In the genomic region with DNA sequence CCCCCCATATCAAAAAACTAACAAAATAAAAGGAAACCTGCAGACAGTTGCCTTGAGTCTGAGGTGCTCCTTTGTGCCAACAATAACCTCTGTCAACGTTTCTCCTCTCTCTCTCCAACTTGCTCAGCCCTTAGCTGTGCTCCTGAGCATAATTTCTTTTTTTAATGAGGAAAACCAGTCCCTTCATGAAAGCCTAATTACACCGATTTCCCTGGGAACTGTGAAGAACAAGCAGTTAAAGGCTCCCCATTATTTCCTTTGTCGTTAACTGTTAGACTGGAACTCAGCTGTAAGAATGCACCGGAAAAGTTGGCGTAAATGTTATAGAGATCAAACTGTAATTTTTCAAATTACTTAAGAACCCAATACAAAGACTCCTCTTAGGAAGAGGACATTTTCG, we compare ENCODE assay signal across 23 mouse cellular contexts.
DNase-seq lines count a peak whose midpoint lies in the region; ATAC-seq and TF ChIP-seq lines count a peak whose summit lies in the region.
"Had no signal": no experiment of that assay in that cellular context is flagged by ENCODE, and none has a peak within 500 bp of the region (broad histone marks: within the 10 kb centered on the region; RNA-seq: fewer than 3 reads in every experiment).

No protein-coding gene starts in this region.

- no peak for TF ChIP-seq CTCF in forebrain, postnatal 0 days (IDR thresholded peaks at IDR 0.05; ENCODE audit: low read depth)
- TF ChIP-seq CTCF in lung, adult 2 months (IDR thresholded peaks at IDR 0.05; ENCODE audit: insufficient read depth, low read length): no peak

- H3K4me3 ChIP-seq in embryonic facial prominence, embryonic 14.5 days (ENCODE audit: low read depth, low read length): no peak overlapping the region
- no peak overlapping the region for H3K4me3 ChIP-seq in embryonic facial prominence, embryonic 10.5 days
- H3K4me3 ChIP-seq in midbrain, embryonic 15.5 days: no peak overlapping the region
- H3K4me3 ChIP-seq in midbrain, embryonic 11.5 days (ENCODE audit: low read depth, low read length): no peak overlapping the region
- no peak overlapping the region for H3K4me3 ChIP-seq in forebrain, postnatal 0 days (ENCODE audit: low read depth, low read length)
- H3K4me3 ChIP-seq in lung, adult 2 months (replicated peaks; ENCODE audit: extremely low read depth, low read depth, low read length): no peak overlapping the region
- H3K4me3 ChIP-seq: heart, adult 2 months; kidney, embryonic 15.5 days; limb, embryonic 12.5 days; liver, embryonic 13.5 days; lung, embryonic 15.5 days; midbrain, embryonic 12.5 days; stomach, embryonic 15.5 days had no signal

- TF ChIP-seq POLR2A in lung, adult 2 months (IDR thresholded peaks at IDR 0.05; ENCODE audit: borderline replicate concordance, extremely low read depth, low read depth, low read length): no peak

- no peaks in the 10 kb centered on the region for H3K9me3 ChIP-seq in embryonic facial prominence, embryonic 14.5 days (ENCODE audit: control insufficient read depth, low read length)
- no peaks in the 10 kb centered on the region for H3K9me3 ChIP-seq in embryonic facial prominence, embryonic 10.5 days
- no peaks in the 10 kb centered on the region for H3K9me3 ChIP-seq in midbrain, embryonic 15.5 days
- H3K9me3 ChIP-seq in midbrain, embryonic 11.5 days (ENCODE audit: control insufficient read depth, low read length): no peaks in the 10 kb centered on the region
- no peaks in the 10 kb centered on the region for H3K9me3 ChIP-seq in forebrain, postnatal 0 days (ENCODE audit: low read length)
- H3K9me3 ChIP-seq: kidney, embryonic 15.5 days; limb, embryonic 12.5 days; liver, embryonic 13.5 days; lung, embryonic 15.5 days; midbrain, embryonic 12.5 days; stomach, embryonic 15.5 days had no signal

- H3K9ac ChIP-seq in embryonic facial prominence, embryonic 14.5 days (ENCODE audit: low read depth, low read length): no peak overlapping the region
- no peak overlapping the region for H3K9ac ChIP-seq in midbrain, embryonic 15.5 days
- H3K9ac ChIP-seq in midbrain, embryonic 11.5 days (ENCODE audit: low read length): no peak overlapping the region
- no peak overlapping the region for H3K9ac ChIP-seq in forebrain, postnatal 0 days
- H3K9ac ChIP-seq: kidney, embryonic 15.5 days; limb, embryonic 12.5 days; liver, embryonic 13.5 days; lung, embryonic 15.5 days; midbrain, embryonic 12.5 days; stomach, embryonic 15.5 days had no signal

- H3K27me3 ChIP-seq in embryonic facial prominence, embryonic 14.5 days (replicated peaks; ENCODE audit: control insufficient read depth, insufficient read depth, low read length): no peaks in the 10 kb centered on the region
- H3K27me3 ChIP-seq in embryonic facial prominence, embryonic 10.5 days (replicated peaks; ENCODE audit: low read depth, poor library complexity, severe bottlenecking): no peaks in the 10 kb centered on the region
- no peaks in the 10 kb centered on the region for H3K27me3 ChIP-seq in midbrain, embryonic 15.5 days (replicated peaks)
- no peaks in the 10 kb centered on the region for H3K27me3 ChIP-seq in midbrain, embryonic 11.5 days (ENCODE audit: control insufficient read depth, insufficient read depth, low read length)
- no peaks in the 10 kb centered on the region for H3K27me3 ChIP-seq in forebrain, postnatal 0 days (ENCODE audit: insufficient read depth, low read length)
- H3K27me3 ChIP-seq: kidney, embryonic 15.5 days; limb, embryonic 12.5 days; liver, embryonic 13.5 days; lung, embryonic 15.5 days; midbrain, embryonic 12.5 days; stomach, embryonic 15.5 days had no signal

- ATAC-seq in embryonic facial prominence, embryonic 14.5 days (ENCODE audit: low read depth): peak; percentile 72
- no peak for ATAC-seq in midbrain, embryonic 15.5 days (replicated peaks)
- no peak for ATAC-seq in midbrain, embryonic 11.5 days (ENCODE audit: low FRiP score)
- ATAC-seq in forebrain, postnatal 0 days: peak; percentile 77
- ATAC-seq: activated CD4-positive, CD25-positive, alpha-beta regulatory T cell, adult 4 months; intestine, postnatal 0 days had no signal

- no peaks in the 10 kb centered on the region for H3K4me1 ChIP-seq in embryonic facial prominence, embryonic 14.5 days (ENCODE audit: control insufficient read depth, insufficient read depth, low read length)
- no peaks in the 10 kb centered on the region for H3K4me1 ChIP-seq in embryonic facial prominence, embryonic 10.5 days
- no peaks in the 10 kb centered on the region for H3K4me1 ChIP-seq in midbrain, embryonic 15.5 days
- no peaks in the 10 kb centered on the region for H3K4me1 ChIP-seq in midbrain, embryonic 11.5 days (ENCODE audit: control insufficient read depth, insufficient read depth, low read length)
- H3K4me1 ChIP-seq in forebrain, postnatal 0 days (ENCODE audit: insufficient read depth): no peaks in the 10 kb centered on the region
- H3K4me1 ChIP-seq in lung, adult 2 months (ENCODE audit: control insufficient read depth, insufficient read depth, low read length): no peaks in the 10 kb centered on the region
- H3K4me1 ChIP-seq: kidney, embryonic 15.5 days; limb, embryonic 12.5 days; liver, embryonic 13.5 days; lung, embryonic 15.5 days; stomach, embryonic 15.5 days had no signal

- 58% methylated on average over 6 of the region's 6 CpGs for WGBS in embryonic facial prominence, embryonic 14.5 days
- 70% methylated on average over 6 of the region's 6 CpGs for WGBS in embryonic facial prominence, embryonic 10.5 days
- WGBS in midbrain, embryonic 15.5 days: 43% methylated on average over 6 of the region's 6 CpGs
- 84% methylated on average over 6 of the region's 6 CpGs for WGBS in midbrain, embryonic 11.5 days
- 15% methylated on average over 6 of the region's 6 CpGs for WGBS in forebrain, postnatal 0 days
- WGBS in lung, adult 2 months: 79% methylated on average over 6 of the region's 6 CpGs

- no peak overlapping the region for H3K27ac ChIP-seq in embryonic facial prominence, embryonic 14.5 days (replicated peaks; ENCODE audit: low read depth, low read length)
- no peak overlapping the region for H3K27ac ChIP-seq in embryonic facial prominence, embryonic 10.5 days (replicated peaks)
- H3K27ac ChIP-seq in midbrain, embryonic 15.5 days: peak overlapping the region; percentile 7; the same call in 1 of the 2 replicates
- no peak overlapping the region for H3K27ac ChIP-seq in midbrain, embryonic 11.5 days (ENCODE audit: low read depth, low read length)
- no peak overlapping the region for H3K27ac ChIP-seq in forebrain, postnatal 0 days (ENCODE audit: low read depth, low read length)
- H3K27ac ChIP-seq: heart, adult 2 months; kidney, embryonic 15.5 days; limb, embryonic 12.5 days; liver, embryonic 13.5 days; lung, embryonic 15.5 days; macrophage; midbrain, embryonic 12.5 days; stomach, embryonic 15.5 days had no signal

- no peaks in the 10 kb centered on the region for H3K36me3 ChIP-seq in embryonic facial prominence, embryonic 14.5 days (ENCODE audit: control insufficient read depth, insufficient read depth, low read length)
- no peaks in the 10 kb centered on the region for H3K36me3 ChIP-seq in embryonic facial prominence, embryonic 10.5 days (replicated peaks)
- H3K36me3 ChIP-seq in midbrain, embryonic 15.5 days (replicated peaks): no peaks in the 10 kb centered on the region
- H3K36me3 ChIP-seq in midbrain, embryonic 11.5 days (ENCODE audit: control insufficient read depth, insufficient read depth, low read length): no peaks in the 10 kb centered on the region
- H3K36me3 ChIP-seq in forebrain, postnatal 0 days (ENCODE audit: insufficient read depth): no peaks in the 10 kb centered on the region
- H3K36me3 ChIP-seq: kidney, embryonic 15.5 days; limb, embryonic 12.5 days; liver, embryonic 13.5 days; lung, embryonic 15.5 days; midbrain, embryonic 12.5 days; stomach, embryonic 15.5 days had no signal

- H3K4me2 ChIP-seq in embryonic facial prominence, embryonic 14.5 days (ENCODE audit: low read depth, low read length): no peak overlapping the region
- H3K4me2 ChIP-seq in midbrain, embryonic 15.5 days: no peak overlapping the region
- no peak overlapping the region for H3K4me2 ChIP-seq in midbrain, embryonic 11.5 days
- no peak overlapping the region for H3K4me2 ChIP-seq in forebrain, postnatal 0 days (ENCODE audit: low read depth)
- H3K4me2 ChIP-seq: kidney, embryonic 15.5 days; limb, embryonic 12.5 days; liver, embryonic 13.5 days; lung, embryonic 15.5 days; midbrain, embryonic 12.5 days; stomach, embryonic 15.5 days had no signal

- DNase-seq in embryonic facial prominence, embryonic 14.5 days (ENCODE audit: low spot score): peak; percentile 41
- DNase-seq in embryonic facial prominence, embryonic 10.5 days (ENCODE audit: low spot score): no peak
- no peak for DNase-seq in midbrain, embryonic 11.5 days (ENCODE audit: low spot score, missing footprints)
- no peak for DNase-seq in forebrain, postnatal 0 days
- DNase-seq in retina, embryonic 14.5 days (ENCODE audit: low spot score): peak; percentile 76
- DNase-seq in testis, postnatal 10 days (ENCODE audit: low spot score): no peak
- DNase-seq in lung, adult 2 months: no peak
- DNase-seq: adrenal gland, postnatal 10 days; cerebellum, adult 11-12 months; cerebellum, postnatal 14 days; gastrocnemius, postnatal 10 days; heart, adult 2 months; kidney, postnatal 4 days; liver, embryonic 13.5 days had no signal

Comparison
In these comparisons a context has a peak if more than half of its experiments do, and no peak if none do; other contexts are left out.
1. DNase-seq: peak in embryonic facial prominence, embryonic 14.5 days (single experiment) and retina, embryonic 14.5 days (single experiment); none in embryonic facial prominence, embryonic 10.5 days (single experiment), midbrain, embryonic 11.5 days (single experiment), forebrain, postnatal 0 days (single experiment), testis, postnatal 10 days (single experiment) and lung, adult 2 months (single experiment).
2. ATAC-seq: peak in embryonic facial prominence, embryonic 14.5 days (single experiment) and forebrain, postnatal 0 days (single experiment); none in midbrain, embryonic 15.5 days (single experiment) and midbrain, embryonic 11.5 days (single experiment).